Mouse (Mus musculus) Patski (cell line): ENCODE results near the gene Trpc7. TPM values are rescaled to one million over a fixed set of nuclear protein-coding genes. Genes with fewer than 3 reads are reported as not detected.
A peak's percentile ranks its signal among the peaks of the same experiment; 100 is the strongest.

Experiments used
- ATAC-seq: fragments of 100-300 bp; one replicate; pipeline ENCODE4 v1.8.0; 2021
- CTCF ChIA-PET: fragments of 350-600 bp; sonication (Branson Sonifier 250); formaldehyde crosslinking; loops from one replicate; lab custom pipeline; 2022; ENCODE audit warnings: inconsistent platforms; lab: Charles Lee
- POLR2A ChIA-PET: fragments of 350-600 bp; sonication (Branson Sonifier 250); formaldehyde crosslinking; loops from one replicate; lab custom pipeline; 2022; ENCODE audit warnings: antibody characterized with exemption, inconsistent platforms; lab: Charles Lee
- DNase-seq: peaks from one replicate; pipeline ENCODE4 v3.0.0-alpha.2; 2011; ENCODE audit warnings: low read depth, low spot score
- H3K27me3 ChIP-seq: fragments of 371-371 bp; one replicate; pipeline ENCODE4 v1.5.1; 2021
- CTCF ChIP-seq: fragments of 100-300 bp; IDR thresholded peaks from one replicate; pipeline ENCODE4 v1.5.1; 2021
- in situ Hi-C: fragments of 300-500 bp; cut with MboI; formaldehyde crosslinking; loops from 3 replicates; pipeline ENCODE4 v1.11.1; 2018; ENCODE audit warnings: low pct_unique_long_range_greater_than_20kb, mixed read lengths
- polyA plus RNA-seq: library from polyadenylated mRNA; unstranded; gene quantifications from one replicate; pipeline ENCODE4 v1.2.3, GENCODE M21; 2021

The Trpc7 gene
- polyA plus RNA-seq, 1 experiment from 2014 or later = not detected

GRCm38 (mm10) chr13:56751774-56752173 lies 144.0 kb downstream of the Trpc7 start:
- in situ Hi-C loops = loop anchor here (5.0 kb wide), 1 partner anchor 189 kb away; no protein-coding TSS in a partner anchor
- ChIA-PET POLR2A (no interaction called here), CTCF (interaction anchor here (1.5 kb wide), 1 partner anchor 11 kb away, joined by 4 read pairs; no protein-coding TSS in a partner anchor)
- DNase-seq (no peak), ATAC-seq (no peak)
- no peak for TF ChIP-seq CTCF
- H3K27me3 ChIP-seq = no peaks in the 10 kb centered on the region

- TF ChIP-seq CTCF = no peak
- H3K27me3 ChIP-seq = no peaks in the 10 kb centered on the region
- CTCF ChIA-PET = interaction anchor here (2.1 kb wide), 1 partner anchor 9 kb away, joined by 5 read pairs; no protein-coding TSS in a partner anchor
- POLR2A ChIA-PET = no interaction called here
- in situ Hi-C loops = no loop called here
- no peak for ATAC-seq
- DNase-seq = no peak
Observed at GRCm38 (mm10) chr13:56749377-56749776, 146.4 kb downstream of the Trpc7 start.

GRCm38 (mm10) chr13:56747554-56747953 lies 148.2 kb downstream of the Trpc7 start:
- POLR2A ChIA-PET = no interaction called here
- no peak for DNase-seq
- CTCF ChIA-PET = no interaction called here

GRCm38 (mm10) chr13:56746739-56747532 lies 148.9 kb downstream of the Trpc7 start:
- no peaks in the 10 kb centered on the region for H3K27me3 ChIP-seq
- CTCF ChIA-PET = interaction anchor here (0.9 kb wide), 1 partner anchor 12 kb away, joined by 3 read pairs; no protein-coding TSS in a partner anchor
- POLR2A ChIA-PET = no interaction called here
- DNase-seq (no peak), ATAC-seq (no peak)
- TF ChIP-seq CTCF = no peak
- in situ Hi-C loops = no loop called here

More at GRCm38 (mm10) chr13:56747554-56747953, 148.2 kb downstream of the Trpc7 start:
- H3K27me3 ChIP-seq = no peaks in the 10 kb centered on the region
- in situ Hi-C loops = no loop called here
- no peak for ATAC-seq
- TF ChIP-seq CTCF = no peak

GRCm38 (mm10) chr13:56742325-56742901 lies 153.4 kb downstream of the Trpc7 start:
- no peak for ATAC-seq
- no peaks in the 10 kb centered on the region for H3K27me3 ChIP-seq
- ChIA-PET CTCF (no interaction called here), POLR2A (no interaction called here)
- DNase-seq = no peak
- in situ Hi-C loops = loop anchor here (5.0 kb wide), 1 partner anchor 80 kb away; no protein-coding TSS in a partner anchor
- TF ChIP-seq CTCF = no peak

GRCm38 (mm10) chr13:56741691-56742090 lies 154.1 kb downstream of the Trpc7 start:
- POLR2A ChIA-PET = interaction anchor here (0.5 kb wide), 1 partner anchor 36 kb away, joined by 4 read pairs; no protein-coding TSS in a partner anchor
- in situ Hi-C loops = loop anchor here (5.0 kb wide), 1 partner anchor 79 kb away; no protein-coding TSS in a partner anchor

GRCm38 (mm10) chr13:56740496-56740895 lies 155.3 kb downstream of the Trpc7 start:
- no peak for TF ChIP-seq CTCF
- ChIA-PET CTCF (interaction anchor here (1.7 kb wide), 1 partner anchor 11 kb away, joined by 4 read pairs; no protein-coding TSS in a partner anchor), POLR2A (no interaction called here)
- no peak for DNase-seq
- no peaks in the 10 kb centered on the region for H3K27me3 ChIP-seq
- no peak for ATAC-seq
- in situ Hi-C loops = loop anchor here (5.0 kb wide), 1 partner anchor 78 kb away; no protein-coding TSS in a partner anchor

More at GRCm38 (mm10) chr13:56741691-56742090, 154.1 kb downstream of the Trpc7 start:
- no peak for TF ChIP-seq CTCF
- CTCF ChIA-PET = interaction anchor here (1.7 kb wide), 1 partner anchor 9 kb away, joined by 4 read pairs; no protein-coding TSS in a partner anchor
- H3K27me3 ChIP-seq = no peaks in the 10 kb centered on the region
- DNase-seq (no peak), ATAC-seq (no peak)

- no peak for DNase-seq
- ATAC-seq = no peak
- ChIA-PET CTCF (interaction anchor here (1.1 to 1.9 kb wide), 2 partner anchors 15 to 31 kb away, joined by 3 to 5 read pairs; no protein-coding TSS in a partner anchor), POLR2A (no interaction called here)
- no peak for TF ChIP-seq CTCF
- no peaks in the 10 kb centered on the region for H3K27me3 ChIP-seq
- in situ Hi-C loops = no loop called here
Observed at GRCm38 (mm10) chr13:56739556-56739955, 156.2 kb downstream of the Trpc7 start.

GRCm38 (mm10) chr13:56735212-56735875 lies 160.4 kb downstream of the Trpc7 start:
- ATAC-seq (no peak), DNase-seq (no peak)
- in situ Hi-C loops = no loop called here
- no peaks in the 10 kb centered on the region for H3K27me3 ChIP-seq
- ChIA-PET POLR2A (no interaction called here), CTCF (no interaction called here)
- peak; percentile 63 for TF ChIP-seq CTCF

GRCm38 (mm10) chr13:56734617-56735016 lies 161.2 kb downstream of the Trpc7 start:
- POLR2A ChIA-PET = interaction anchor here (0.6 kb wide), 1 partner anchor 9 kb away, joined by 4 read pairs; no protein-coding TSS in a partner anchor
- in situ Hi-C loops = no loop called here
- DNase-seq = no peak

More at GRCm38 (mm10) chr13:56734617-56735016, 161.2 kb downstream of the Trpc7 start:
- no peaks in the 10 kb centered on the region for H3K27me3 ChIP-seq
- CTCF ChIA-PET = interaction anchor here (0.6 kb wide), 1 partner anchor 25 kb away, joined by 3 read pairs; no protein-coding TSS in a partner anchor
- ATAC-seq = no peak
- no peak for TF ChIP-seq CTCF
